Mouse (Mus musculus) intestine, embryonic 15.5 days (tissue): Measurements from ENCODE around the gene Jakmip3. TPM values are rescaled to one million over a fixed set of nuclear protein-coding genes. Genes with fewer than 3 reads are reported as not detected.

ENCODE experiments used
- ATAC-seq: fragments of 200-750 bp; cut with Nextera tagmentation; 2 replicates; pipeline ENCODE4 v1.8.0; 2017; ENCODE audit warnings: moderate TSS enrichment, moderate library complexity
- H3K27ac ChIP-seq: fragments of 300-500 bp; sonication (generic); 2 replicates; pipeline ENCODE4 v1.5.1; 2015; ENCODE audit warnings: mild to moderate bottlenecking, inconsistent platforms
- H3K27me3 ChIP-seq: fragments of 300-500 bp; sonication (generic); replicated peaks from 2 replicates; pipeline ENCODE4 v1.6.1; 2015; ENCODE audit warnings: inconsistent platforms
- H3K36me3 ChIP-seq: fragments of 300-500 bp; sonication (generic); 2 replicates; pipeline ENCODE4 v1.6.1; 2015; ENCODE audit warnings: inconsistent platforms
- H3K4me1 ChIP-seq: fragments of 300-500 bp; sonication (generic); replicated peaks from 2 replicates; pipeline ENCODE4 v1.6.1; 2015; ENCODE audit warnings: inconsistent platforms
- H3K4me2 ChIP-seq: fragments of 300-500 bp; sonication (generic); replicated peaks from 2 replicates; pipeline ENCODE4 v1.6.1; 2015; ENCODE audit warnings: mild to moderate bottlenecking, inconsistent platforms
- H3K4me3 ChIP-seq: fragments of 300-500 bp; sonication (generic); replicated peaks from 2 replicates; pipeline ENCODE4 v1.5.1; 2015; ENCODE audit warnings: inconsistent platforms
- H3K9ac ChIP-seq: fragments of 300-500 bp; sonication (generic); 2 replicates; pipeline ENCODE4 v1.6.1; 2015; ENCODE audit warnings: inconsistent platforms
- H3K9me3 ChIP-seq: fragments of 300-500 bp; sonication (generic); 2 replicates; pipeline ENCODE4 v1.6.1; 2016; ENCODE audit warnings: inconsistent platforms
- WGBS: fragments of 180-500 bp; shearing (Covaris S2); methylation state at CpG from one replicate; pipeline ENCODE4 v1.1.7; 2015; 5-methylcytosine and 5-hydroxymethylcytosine counted together
- polyA plus RNA-seq: library from polyadenylated mRNA; unstranded; fragments of >200 nt; fragmentation: Nextera tagmentation; extraction: Ambion mirVana; gene quantifications from 2 replicates; pipeline ENCODE4 v1.2.1, GENCODE M21; 2015

Jakmip3 gene
- 0.23 and 0.39 TPM in 2 replicates for polyA plus RNA-seq

GRCm38 (mm10) chr7:138940612-138941461 is at the start of gene Jakmip3:
Gene Jakmip3, plus strand, starts transcription at chr7:138940730.
- Histone ChIP-seq H3K9me3 (no peaks in the 10 kb centered on the region), H3K4me1 (peaks cover 11% of the 10 kb centered on the region), H3K27ac (no peak within 1 kb of the TSS), H3K4me2 (peak within 1 kb of the TSS; percentile 83), H3K36me3 (no peaks in the 10 kb centered on the region), H3K9ac (0 out of 2 replicates have a peak within 1 kb of the TSS, but pooled peaks have one; percentile 17), H3K27me3 (peaks cover 57% of the 10 kb centered on the region), H3K4me3 (peak within 1 kb of the TSS; percentile 39)
- ATAC-seq, result peak; percentile 39; the same call in 1 of the 2 replicates
- WGBS, result under 1% methylated on average over 78 of the region's 78 CpGs

GRCm38 (mm10) chr7:138898122-138898521 is 42.4 kb upstream of the Jakmip3 start:
- peak; percentile 93 for ATAC-seq
- Histone ChIP-seq H3K27me3 (no peaks in the 10 kb centered on the region), H3K4me2 (no peak overlapping the region), H3K4me3 (no peak overlapping the region), H3K4me1 (no peaks in the 10 kb centered on the region; the same call in 1 of the 2 replicates), H3K27ac (no peak overlapping the region), H3K9ac (no peak overlapping the region), H3K36me3 (peaks cover 6% of the 10 kb centered on the region; the same call in 1 of the 2 replicates), H3K9me3 (no peaks in the 10 kb centered on the region)
- 56% methylated on average over 2 of the region's 2 CpGs for whole genome bisulfite sequencing

DNA sequence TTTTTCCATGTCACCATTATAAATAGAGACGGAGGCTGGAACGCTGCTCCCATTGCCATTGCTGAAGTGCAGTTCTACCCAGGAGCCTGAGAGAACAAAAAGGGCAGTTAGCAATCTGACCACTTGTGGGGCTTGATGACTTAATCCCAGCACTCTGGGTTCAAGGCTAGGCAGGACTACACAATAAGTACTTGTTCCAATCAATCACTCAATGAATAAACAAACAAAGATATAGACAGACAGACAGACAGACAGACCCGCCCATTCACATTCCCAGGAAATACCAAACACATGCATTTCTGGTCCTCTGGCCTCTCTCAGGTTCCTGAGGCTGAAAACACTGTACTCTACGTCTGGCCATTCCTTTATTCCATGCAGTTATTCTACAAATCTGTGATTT is 41.8 kb upstream of the Jakmip3 start:
- ATAC-seq, result no peak
- WGBS, result 78% methylated on average over 4 of the region's 4 CpGs
- no peak overlapping the region for H3K9ac ChIP-seq

GRCm38 (mm10) chr7:138903886-138904435 is 36.6 kb upstream of the Jakmip3 start:
- peak overlapping the region; percentile 49; the same call in 1 of the 2 replicates for H3K27ac ChIP-seq
- H3K9me3 ChIP-seq, result no peaks in the 10 kb centered on the region
- no peak overlapping the region for H3K9ac ChIP-seq
- WGBS, result 34% methylated on average over 7 of the region's 7 CpGs
- peak overlapping the region; percentile 16; the same call in 1 of the 2 replicates for H3K4me2 ChIP-seq
- H3K36me3 ChIP-seq, result 0 out of 2 replicates have a peak, but pooled peaks cover 2% of the 10 kb centered on the region
- no peak overlapping the region for H3K4me3 ChIP-seq
- no peak for ATAC-seq
- peaks cover 19% of the 10 kb centered on the region for H3K4me1 ChIP-seq
- no peaks in the 10 kb centered on the region for H3K27me3 ChIP-seq

More for the DNA sequence above, 41.8 kb upstream of the Jakmip3 start:
- H3K4me2 ChIP-seq, result no peak overlapping the region
- H3K27ac ChIP-seq, result no peak overlapping the region
- H3K4me1 ChIP-seq, result peaks cover 2% of the 10 kb centered on the region; the same call in 1 of the 2 replicates
- peaks cover 6% of the 10 kb centered on the region; the same call in 1 of the 2 replicates for H3K36me3 ChIP-seq
- H3K27me3 ChIP-seq, result no peaks in the 10 kb centered on the region
- no peak overlapping the region for H3K4me3 ChIP-seq
- H3K9me3 ChIP-seq, result no peaks in the 10 kb centered on the region

DNA sequence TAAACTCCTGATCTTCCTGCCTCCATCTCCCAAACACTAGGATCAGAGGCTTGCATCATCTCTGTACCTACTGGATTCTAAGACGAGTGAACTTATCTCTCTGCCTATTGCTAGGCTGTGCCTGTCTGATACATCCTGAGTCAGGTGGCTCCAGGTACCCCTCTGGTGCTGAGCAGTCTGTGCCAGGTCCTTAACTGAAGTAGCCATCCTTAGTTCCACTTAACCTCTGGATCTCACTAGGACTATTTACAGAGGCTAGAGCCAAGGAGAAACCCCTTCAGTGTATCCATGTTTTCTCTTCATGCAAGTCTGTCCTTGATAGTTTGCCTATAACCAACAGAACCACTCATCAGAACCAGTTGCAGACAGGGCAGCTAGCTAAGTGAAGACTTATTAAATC is 34.1 kb upstream of the Jakmip3 start:
- peaks cover 26% of the 10 kb centered on the region for H3K4me1 ChIP-seq
- no peaks in the 10 kb centered on the region for H3K9me3 ChIP-seq
- H3K36me3 ChIP-seq, result no peaks in the 10 kb centered on the region
- WGBS, result 79% methylated on average over 1 of the region's 1 CpGs
- H3K27me3 ChIP-seq, result no peaks in the 10 kb centered on the region
- no peak overlapping the region for H3K9ac ChIP-seq
- peak overlapping the region; percentile 54; the same call in 1 of the 2 replicates for H3K4me2 ChIP-seq
- H3K4me3 ChIP-seq, result no peak overlapping the region
- no peak overlapping the region for H3K27ac ChIP-seq
- no peak for ATAC-seq

DNA sequence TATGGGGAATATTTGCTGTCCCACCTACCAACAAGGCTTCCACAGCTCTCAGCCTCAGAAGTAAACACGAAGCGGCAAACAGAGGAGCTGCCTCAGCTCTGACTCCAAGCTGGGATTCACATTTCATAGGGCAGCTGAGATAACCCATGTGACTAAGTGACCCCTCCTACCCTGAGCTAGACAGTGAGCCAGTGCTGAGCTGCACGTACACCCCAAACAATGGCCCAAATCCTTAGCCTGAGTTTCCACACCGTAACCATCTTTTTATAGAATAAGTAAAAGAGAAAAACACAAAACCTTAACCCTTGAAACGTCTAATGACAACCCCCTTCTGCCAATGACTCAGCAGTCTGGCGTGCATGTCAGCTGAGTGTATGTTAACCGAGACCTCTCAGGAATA is 33.5 kb upstream of the Jakmip3 start:
- H3K4me3 ChIP-seq, result peak overlapping the region; percentile 17
- 7% methylated on average over 7 of the region's 7 CpGs for WGBS
- H3K4me2 ChIP-seq, result peak overlapping the region; percentile 54
- H3K27me3 ChIP-seq, result no peaks in the 10 kb centered on the region
- no peak overlapping the region for H3K27ac ChIP-seq
- no peak overlapping the region for H3K9ac ChIP-seq
- peak; percentile 52 for ATAC-seq
- no peaks in the 10 kb centered on the region for H3K9me3 ChIP-seq
- peaks cover 26% of the 10 kb centered on the region for H3K4me1 ChIP-seq
- H3K36me3 ChIP-seq, result no peaks in the 10 kb centered on the region

GRCm38 (mm10) chr7:138907976-138908375 is 32.6 kb upstream of the Jakmip3 start:
- WGBS, result 54% methylated on average over 5 of the region's 5 CpGs
- peak overlapping the region; percentile 38 for H3K27ac ChIP-seq

GRCm38 (mm10) chr7:138908768-138909276 is 31.7 kb upstream of the Jakmip3 start:
- WGBS, result 8% methylated on average over 10 of the region's 10 CpGs
- Histone ChIP-seq H3K4me2 (peak overlapping the region; percentile 85), H3K4me1 (peaks cover 24% of the 10 kb centered on the region), H3K27me3 (no peaks in the 10 kb centered on the region), H3K36me3 (no peaks in the 10 kb centered on the region), H3K27ac (peak overlapping the region; percentile 84), H3K9me3 (no peaks in the 10 kb centered on the region), H3K4me3 (peak overlapping the region; percentile 78), H3K9ac (peak overlapping the region; percentile 84)
- no peak for ATAC-seq

More at GRCm38 (mm10) chr7:138907976-138908375, 32.6 kb upstream of the Jakmip3 start:
- Histone ChIP-seq H3K9me3 (no peaks in the 10 kb centered on the region), H3K9ac (peak overlapping the region; percentile 84), H3K4me2 (peak overlapping the region; percentile 85), H3K4me3 (peak overlapping the region; percentile 78), H3K4me1 (peaks cover 26% of the 10 kb centered on the region), H3K27me3 (no peaks in the 10 kb centered on the region), H3K36me3 (no peaks in the 10 kb centered on the region)
- no peak for ATAC-seq

DNA sequence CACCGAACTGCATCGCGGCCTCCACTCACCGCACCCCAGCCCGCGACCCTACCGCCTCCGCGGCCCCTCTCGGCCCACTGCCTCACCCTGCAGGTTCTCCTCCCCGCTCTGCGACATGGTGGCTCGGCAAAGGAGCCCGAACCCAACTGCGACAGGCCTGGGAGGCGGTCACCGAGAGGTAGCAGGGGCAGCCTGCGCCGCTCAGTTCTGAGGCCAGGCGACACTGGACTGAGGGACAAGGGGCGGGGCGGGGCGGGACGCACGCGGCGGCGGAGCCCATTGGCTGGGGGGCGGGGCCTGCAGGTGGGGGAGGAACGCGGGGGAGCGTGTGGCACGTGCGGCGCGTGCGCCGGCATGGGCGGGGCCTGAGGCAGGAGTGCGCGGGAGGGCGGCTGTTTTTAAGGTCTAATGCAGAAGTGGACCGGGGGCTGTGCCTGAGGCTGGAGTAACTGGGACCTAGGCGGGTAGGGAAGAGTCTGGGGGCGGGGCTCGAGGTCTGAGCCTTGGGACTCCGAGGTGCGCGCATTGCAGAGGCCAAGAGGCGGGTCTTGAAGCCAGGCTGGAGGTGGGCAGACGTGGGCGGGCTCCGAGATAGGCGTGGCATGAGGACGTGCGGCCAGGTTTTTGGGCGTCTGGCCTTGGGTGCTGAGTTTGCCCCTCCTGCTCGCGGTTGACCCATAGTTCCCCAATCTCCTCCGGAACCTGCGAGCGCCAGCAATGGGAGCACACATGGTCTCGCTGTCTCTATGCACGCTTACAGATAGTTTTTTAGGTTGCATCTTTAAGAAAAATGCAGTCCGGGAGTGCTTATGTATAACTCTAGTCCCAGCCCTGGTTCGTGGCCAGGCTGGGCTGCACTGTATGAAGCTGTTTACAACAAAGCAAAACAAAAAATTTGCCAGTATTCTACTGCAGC is 31.0 kb upstream of the Jakmip3 start, which contains the start of gene Bnip3:
Gene Bnip3, minus strand, starts transcription at position 243 of the 916 bp plus-strand sequence.
- H3K4me3 ChIP-seq, result peak within 1 kb of the TSS; percentile 78
- H3K9me3 ChIP-seq, result no peaks in the 10 kb centered on the region
- peak within 1 kb of the TSS; percentile 85 for H3K27ac ChIP-seq
- peak within 1 kb of the TSS; percentile 84 for H3K9ac ChIP-seq
- H3K4me2 ChIP-seq, result peak within 1 kb of the TSS; percentile 85
- peak; percentile 95 for ATAC-seq
- H3K4me1 ChIP-seq, result peaks cover 22% of the 10 kb centered on the region
- H3K27me3 ChIP-seq, result no peaks in the 10 kb centered on the region
- under 1% methylated on average over 65 of the region's 66 CpGs for WGBS
- H3K36me3 ChIP-seq, result no peaks in the 10 kb centered on the region

- Histone ChIP-seq H3K27ac (peak overlapping the region; percentile 85), H3K4me3 (peak overlapping the region; percentile 78), H3K27me3 (no peaks in the 10 kb centered on the region), H3K4me1 (peaks cover 22% of the 10 kb centered on the region), H3K9ac (peak overlapping the region; percentile 47), H3K4me2 (peak overlapping the region; percentile 85), H3K36me3 (no peaks in the 10 kb centered on the region), H3K9me3 (no peaks in the 10 kb centered on the region)
- WGBS, result 24% methylated on average over 7 of the region's 7 CpGs
- ATAC-seq, result no peak
These were observed 30.4 kb upstream of the Jakmip3 start for GRCm38 (mm10) chr7:138910193-138910562.

GRCm38 (mm10) chr7:138913616-138914015 is 26.9 kb upstream of the Jakmip3 start:
- Histone ChIP-seq H3K4me1 (peaks cover 10% of the 10 kb centered on the region), H3K27me3 (no peaks in the 10 kb centered on the region), H3K9ac (no peak overlapping the region), H3K4me2 (no peak overlapping the region), H3K36me3 (no peaks in the 10 kb centered on the region), H3K27ac (no peak overlapping the region), H3K4me3 (no peak overlapping the region), H3K9me3 (no peaks in the 10 kb centered on the region)
- ATAC-seq, result no peak
- WGBS, result 74% methylated on average over 3 of the region's 3 CpGs
